Mouse (Mus musculus) MEL-GATA-1-ER (cell line): ENCODE measurements around the gene Kars.

Experiments
- DNase-seq: peaks from one replicate; pipeline ENCODE4 v3.0.0-alpha.2; 2012; ENCODE audit warnings: low read depth; ENCODE audit errors: extremely low read depth

The Kars gene

DNA sequence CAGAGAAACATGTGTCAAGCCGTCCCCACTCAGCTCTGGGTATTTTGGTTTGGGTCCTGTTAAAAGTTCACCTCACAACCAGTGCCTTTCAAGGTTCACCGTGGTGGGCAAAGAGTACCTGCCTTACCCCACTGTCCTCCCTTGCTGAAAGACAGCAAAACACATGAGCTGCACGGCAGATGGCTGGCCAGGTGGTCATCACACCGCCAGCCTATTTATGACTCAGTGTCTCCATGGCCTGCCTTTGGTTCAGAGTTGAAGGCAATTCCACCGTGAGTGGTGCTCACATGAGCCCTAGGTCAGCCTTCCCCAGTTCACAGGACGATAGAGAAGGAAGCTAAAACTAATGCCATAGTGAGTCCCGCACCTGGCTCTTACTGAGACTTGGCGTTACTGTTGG lies 63.2 kb downstream of the Kars start:
- no peak for DNase-seq

GRCm38 (mm10) chr8:111947144-111947543 lies 64.0 kb downstream of the Kars start:
- no peak for DNase-seq

- DNase-seq, result no peak
Measured at GRCm38 (mm10) chr8:111943544-111943943, 67.6 kb downstream of the Kars start.
